Mouse (Mus musculus): ENCODE results near the gene Acer1. TPM values are rescaled to one million over a fixed set of nuclear protein-coding genes. Genes with fewer than 3 reads are reported as not detected.

Gene Acer1
- 3.9 TPM in 1 of 2 replicates, not detected in the other for polyA plus RNA-seq (2012; rRNA removed; ENCODE audit: low replicate concordance)

DNA sequence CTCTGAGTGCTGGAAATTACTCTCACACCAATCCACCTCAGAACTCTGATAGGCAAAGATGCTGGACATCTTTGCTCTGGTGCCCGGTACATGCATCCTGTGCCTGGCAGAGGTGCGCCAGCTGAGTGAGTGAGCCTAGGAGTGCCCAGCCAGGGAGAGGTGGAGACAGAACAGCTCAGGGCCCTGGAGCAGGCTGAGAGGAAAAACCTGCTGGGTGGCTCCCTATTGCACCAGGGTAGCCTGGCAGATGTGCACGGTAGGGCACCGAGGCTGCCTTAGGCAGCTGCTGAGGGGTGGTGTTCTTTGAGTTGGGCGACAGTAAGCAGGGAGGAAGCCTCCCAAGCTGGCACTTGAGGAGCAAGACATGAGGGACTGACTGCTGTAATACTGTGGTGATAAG lies at the start of gene Acer1:
Acer1 (minus strand) TSS at position 114 of the 400 bp plus-strand sequence.

DNA sequence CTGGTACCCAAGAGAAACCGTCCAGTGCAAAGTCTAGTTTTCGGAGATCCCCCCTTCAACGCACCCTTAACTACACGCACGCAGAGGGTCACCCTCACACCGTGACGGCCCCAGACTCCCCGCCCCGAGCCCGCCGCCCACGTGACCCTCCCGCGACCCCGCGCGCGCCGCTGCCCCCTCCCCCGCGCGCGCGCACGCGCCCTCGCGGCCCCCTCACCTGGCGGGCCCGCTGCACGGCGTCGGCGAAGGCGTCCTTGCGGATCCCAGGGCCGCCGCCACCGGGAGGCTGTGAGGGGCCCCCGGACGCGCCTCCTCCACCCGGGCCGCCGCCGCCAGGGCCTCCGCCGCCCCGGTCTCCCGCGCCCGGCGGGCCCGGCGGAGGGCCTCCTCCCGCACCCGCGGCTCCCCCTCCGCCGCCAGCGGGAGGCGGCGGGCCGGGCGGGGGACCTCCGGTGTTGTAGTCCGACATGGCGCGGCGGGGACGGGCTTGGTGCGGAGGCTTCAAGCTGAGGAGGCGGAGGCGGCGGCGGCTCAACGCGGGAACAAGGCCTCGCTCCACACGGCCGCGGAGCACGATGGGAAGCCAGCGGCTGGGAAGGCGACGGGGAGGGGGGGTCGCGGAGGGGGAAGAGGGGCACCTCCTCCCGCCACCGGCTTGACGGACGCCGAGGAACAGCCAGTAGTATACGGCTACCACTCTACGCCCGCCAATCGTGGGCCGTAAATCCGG lies 49.2 kb upstream of the Acer1 start, which contains the start of gene Khsrp:
Khsrp (minus strand) TSS at position 592 of the 730 bp plus-strand sequence.

DNA sequence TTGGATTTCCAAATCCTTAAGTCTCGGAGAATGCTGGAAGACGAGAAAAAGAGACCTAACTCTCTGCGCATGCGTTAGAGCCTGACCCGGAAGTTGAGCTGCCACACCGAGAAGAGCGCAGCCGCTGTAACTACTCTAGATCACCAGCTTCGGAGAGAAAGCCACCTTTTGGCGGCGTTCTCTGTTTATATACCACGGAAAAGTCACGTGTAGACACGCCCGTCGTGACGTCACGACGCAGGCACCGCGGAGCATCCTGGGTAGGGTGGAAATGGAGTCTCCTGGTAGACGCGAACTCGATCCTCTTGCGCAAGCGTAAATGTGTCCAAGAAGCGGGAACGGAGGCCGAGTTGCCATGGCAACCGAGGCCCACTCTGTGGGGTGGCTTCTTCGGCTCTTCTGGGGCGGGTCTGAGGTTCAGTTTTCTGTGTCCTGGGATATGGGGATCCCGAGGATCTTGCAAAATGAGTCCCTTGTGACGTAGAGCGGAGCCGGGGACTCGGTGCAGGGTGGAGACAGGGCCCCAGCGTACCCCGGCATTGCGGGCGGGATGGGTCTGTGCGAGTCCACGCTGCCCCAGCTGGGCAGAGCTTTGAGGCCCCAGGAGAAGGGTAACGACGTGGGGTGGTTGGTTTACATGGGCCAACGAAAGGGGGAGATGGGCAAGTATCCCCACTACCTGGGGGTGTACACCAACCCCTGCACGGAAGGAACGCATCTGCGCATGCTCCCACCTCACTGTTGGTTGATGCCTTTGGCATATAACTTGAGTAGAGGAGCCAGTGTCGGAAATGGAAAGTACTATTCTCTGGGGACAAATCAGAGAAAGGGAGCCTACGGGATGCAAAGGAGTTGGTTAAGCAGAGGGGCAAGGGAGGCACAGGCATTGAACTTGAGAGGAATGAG lies 29.6 kb upstream of the Acer1 start, which contains the start of the genes Gtf2f1 and Gm17949:
Gtf2f1 (minus strand) TSS at position 53 of the 906 bp plus-strand sequence.
Gm17949 (plus strand) TSS at position 234 of the 906 bp plus-strand sequence.

DNA sequence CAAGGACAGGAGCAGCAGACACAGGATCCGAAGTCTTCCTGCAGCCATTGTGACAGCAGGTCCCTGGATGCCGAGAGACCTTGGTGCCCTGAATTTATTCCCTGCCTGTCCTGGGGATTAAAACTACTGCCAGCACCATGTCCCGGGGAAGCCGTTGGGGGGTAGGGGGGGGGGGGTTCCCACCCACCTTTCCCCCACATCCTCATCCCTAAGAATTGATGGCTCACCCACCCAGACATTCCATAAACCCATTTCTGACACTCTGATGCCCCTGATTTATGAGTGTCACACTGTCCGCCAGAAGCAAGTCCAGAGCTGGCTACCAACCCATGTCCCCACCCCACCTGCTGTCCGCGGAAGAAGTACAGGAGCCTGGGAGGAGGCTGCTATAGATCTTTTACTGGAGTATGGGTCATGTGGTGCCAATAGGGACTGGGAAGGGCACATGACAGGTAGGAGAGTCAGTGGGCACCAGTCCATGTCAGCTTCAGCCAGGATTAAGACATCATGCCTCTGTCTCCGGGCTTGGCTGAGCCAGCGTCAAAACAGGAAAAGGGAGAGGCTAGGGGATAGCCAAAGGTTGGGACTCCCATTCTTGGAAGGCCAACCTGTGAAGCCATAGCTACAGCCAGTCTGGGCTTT lies 18.2 kb upstream of the Acer1 start, which contains the start of gene Pspn:
Pspn (minus strand) TSS at position 51 of the 642 bp plus-strand sequence.

DNA sequence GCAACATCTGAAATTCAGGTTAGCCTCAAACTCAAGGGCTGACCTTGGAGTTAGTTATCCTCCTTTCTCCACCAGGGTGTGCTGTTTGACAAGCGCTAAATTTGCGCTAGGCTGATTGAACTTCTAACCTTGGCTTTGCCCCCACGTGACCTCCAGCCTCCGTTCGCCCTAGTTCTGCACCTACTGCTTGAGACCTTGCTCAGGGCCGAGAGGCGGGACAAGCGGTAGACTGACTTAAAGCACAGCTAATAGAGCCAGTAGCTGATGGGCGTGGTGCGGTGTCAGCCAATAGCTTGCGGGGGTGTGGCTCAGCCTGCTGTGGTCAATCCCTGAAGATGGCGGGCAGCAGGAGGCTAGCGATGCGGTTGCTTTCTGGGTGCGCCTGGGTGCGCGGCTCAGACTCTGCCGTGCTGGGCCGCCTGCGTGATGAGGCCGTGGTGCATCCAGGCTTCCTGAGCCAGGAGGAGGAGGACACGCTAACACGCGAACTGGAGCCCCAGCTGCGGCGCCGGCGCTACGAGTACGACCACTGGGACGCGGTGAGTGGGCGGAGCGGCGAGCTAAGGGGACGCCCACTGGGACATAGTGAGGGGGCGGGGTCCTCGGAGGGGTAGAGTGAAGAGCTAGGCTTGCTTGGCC lies 15.2 kb upstream of the Acer1 start, which contains the start of gene Alkbh7:
Alkbh7 (plus strand) TSS at position 311 of the 639 bp plus-strand sequence.

DNA sequence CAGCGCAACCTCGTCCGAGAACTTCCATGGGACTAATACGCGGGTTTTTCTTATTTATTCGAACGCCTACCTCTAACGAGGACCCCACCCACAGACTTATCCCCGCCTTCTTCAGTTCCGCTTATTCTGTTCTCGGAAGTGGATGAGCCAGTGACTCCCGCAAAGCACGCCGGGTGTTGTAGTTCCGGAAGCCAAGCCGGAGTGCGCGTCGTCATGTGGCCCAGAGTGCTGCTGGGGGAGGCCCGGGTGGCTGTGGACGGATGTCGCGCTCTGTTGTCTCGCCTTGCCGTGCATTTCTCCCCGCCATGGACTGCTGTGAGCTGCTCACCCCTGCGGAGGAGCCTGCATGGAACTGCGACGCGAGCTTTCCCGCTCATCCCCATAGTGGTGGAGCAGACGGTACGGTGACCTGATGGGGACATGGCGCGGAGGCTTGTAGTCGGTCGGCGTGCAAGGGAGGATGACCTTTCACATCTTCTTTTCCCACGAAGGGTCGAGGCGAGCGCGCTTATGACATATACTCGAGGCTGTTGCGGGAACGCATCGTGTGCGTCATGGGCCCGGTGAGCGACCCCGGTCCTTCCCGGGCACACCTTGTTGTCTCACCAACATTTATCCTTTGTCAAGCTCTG lies 8.3 kb upstream of the Acer1 start, which contains the start of gene Clpp:
Clpp (plus strand) TSS at position 191 of the 632 bp plus-strand sequence.

DNA sequence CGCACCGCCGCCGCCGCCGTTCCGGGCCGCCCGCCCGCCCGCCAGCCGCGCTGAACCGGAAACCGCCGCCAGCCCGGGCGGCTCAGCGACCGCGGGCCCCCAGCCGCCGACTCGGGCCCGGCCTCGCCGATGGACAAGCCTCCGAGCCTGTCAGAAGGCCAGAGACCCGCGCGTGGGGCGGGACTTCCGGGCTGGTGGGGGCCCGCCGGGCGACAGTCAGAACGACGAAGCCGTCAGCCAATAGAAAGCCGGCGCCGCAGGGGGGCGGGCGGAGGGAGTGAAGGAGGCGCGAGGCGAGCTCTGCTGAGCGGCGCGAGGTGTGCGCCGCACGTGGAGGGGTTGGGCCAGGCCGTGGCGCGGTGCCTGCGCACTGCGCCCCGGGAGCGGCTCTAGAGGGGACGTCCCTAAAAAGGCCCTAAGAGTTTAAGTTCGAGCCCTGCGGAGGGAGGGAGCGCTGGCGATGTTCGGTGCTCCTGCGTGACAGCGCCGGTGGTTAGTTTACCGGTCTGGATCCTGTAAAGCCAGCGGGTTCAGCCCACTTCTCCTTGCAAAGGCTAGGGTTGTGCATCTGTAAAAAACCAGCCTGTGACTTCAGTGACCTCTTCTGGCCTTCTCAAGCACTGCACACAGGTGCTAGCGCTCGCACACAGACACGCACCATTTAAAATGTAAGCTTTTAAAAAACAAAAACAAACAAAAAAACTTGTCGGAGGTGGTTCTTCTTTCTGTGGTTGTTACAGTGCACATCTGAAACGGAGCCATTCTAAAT lies 46.4 kb downstream of the Acer1 start, which contains the start of gene Mllt1:
Mllt1 (minus strand) TSS at position 53 of the 769 bp plus-strand sequence.

Other genes starting within 250 kb of the Acer1 start
- 12.6 and 45.0 TPM in 2 replicates for gene Nrtn, start 224.6 kb downstream of the Acer1 start, polyA plus RNA-seq (2012; rRNA removed; ENCODE audit: low replicate concordance)
- 71.4 and 109 TPM in 2 replicates for gene Dus3l, start 217.4 kb downstream of the Acer1 start, polyA plus RNA-seq (2012; rRNA removed; ENCODE audit: low replicate concordance)
- 2.4 and 5.4 TPM in 2 replicates for gene Prr22, start 211.9 kb downstream of the Acer1 start, polyA plus RNA-seq (2012; rRNA removed; ENCODE audit: low replicate concordance)
- gene Rfx2, start 151.1 kb downstream of the Acer1 start, polyA plus RNA-seq (2012; rRNA removed; ENCODE audit: low replicate concordance): 17.1 and 19.0 TPM in 2 replicates
- gene Acsbg2, start 107.7 kb downstream of the Acer1 start, polyA plus RNA-seq (2012; rRNA removed; ENCODE audit: low replicate concordance): not detected in 2 replicates
- 0.05 and 0.06 TPM in 2 replicates for gene 1700061G19Rik, start 106.6 kb downstream of the Acer1 start, polyA plus RNA-seq (2012; rRNA removed; ENCODE audit: low replicate concordance)
- gene Mllt1, start 46.7 kb downstream of the Acer1 start, polyA plus RNA-seq (2012; rRNA removed; ENCODE audit: low replicate concordance): 47.6 and 68.7 TPM in 2 replicates
- gene Clpp, start 8.2 kb upstream of the Acer1 start, polyA plus RNA-seq (2012; rRNA removed; ENCODE audit: low replicate concordance): 160 and 224 TPM in 2 replicates
- gene Alkbh7, start 15.2 kb upstream of the Acer1 start, polyA plus RNA-seq (2012; rRNA removed; ENCODE audit: low replicate concordance): 32.5 and 38.7 TPM in 2 replicates
- not detected in 2 replicates for gene Pspn, start 17.9 kb upstream of the Acer1 start, polyA plus RNA-seq (2012; rRNA removed; ENCODE audit: low replicate concordance)
- gene Gtf2f1, start 29.2 kb upstream of the Acer1 start, polyA plus RNA-seq (2012; rRNA removed; ENCODE audit: low replicate concordance): 18.7 and 24.6 TPM in 2 replicates
- gene Gm17949, start 29.3 kb upstream of the Acer1 start, polyA plus RNA-seq (2012; rRNA removed; ENCODE audit: low replicate concordance): 0.14 TPM in 1 of 2 replicates, not detected in the other
- 72.3 and 123 TPM in 2 replicates for gene Khsrp, start 49.4 kb upstream of the Acer1 start, polyA plus RNA-seq (2012; rRNA removed; ENCODE audit: low replicate concordance)
- gene Slc25a41, start 59.5 kb upstream of the Acer1 start, polyA plus RNA-seq (2012; rRNA removed; ENCODE audit: low replicate concordance): not detected in 2 replicates
- gene Crb3, start 77.0 kb upstream of the Acer1 start, polyA plus RNA-seq (2012; rRNA removed; ENCODE audit: low replicate concordance): 12.6 and 23.7 TPM in 2 replicates
- 70.0 and 84.7 TPM in 2 replicates for gene Slc25a23, start 77.7 kb upstream of the Acer1 start, polyA plus RNA-seq (2012; rRNA removed; ENCODE audit: low replicate concordance)
- 46.4 and 60.9 TPM in 2 replicates for gene Dennd1c, start 96.4 kb upstream of the Acer1 start, polyA plus RNA-seq (2012; rRNA removed; ENCODE audit: low replicate concordance)
- 8.4 and 9.2 TPM in 2 replicates for gene Tubb4a, start 105.7 kb upstream of the Acer1 start, polyA plus RNA-seq (2012; rRNA removed; ENCODE audit: low replicate concordance)
- 5.3 and 8.6 TPM in 2 replicates for gene Tnfsf9, start 123.2 kb upstream of the Acer1 start, polyA plus RNA-seq (2012; rRNA removed; ENCODE audit: low replicate concordance)
- 1.4 and 1.6 TPM in 2 replicates for gene Cd70, start 167.7 kb upstream of the Acer1 start, polyA plus RNA-seq (2012; rRNA removed; ENCODE audit: low replicate concordance)
- 1.5 and 4.2 TPM in 2 replicates for gene Tnfsf14, start 212.1 kb upstream of the Acer1 start, polyA plus RNA-seq (2012; rRNA removed; ENCODE audit: low replicate concordance)
- gene C3, start 246.0 kb upstream of the Acer1 start, polyA plus RNA-seq (2012; rRNA removed; ENCODE audit: low replicate concordance): 509 and 780 TPM in 2 replicates

Measured in mammary gland, adult 2 months (tissue).